Mouse (Mus musculus) central nervous system, embryonic 14 days (tissue): ENCODE results near the gene Cdh6. TPM values are rescaled to one million over a fixed set of nuclear protein-coding genes. Genes with fewer than 3 reads are reported as not detected.

ENCODE experiments used
- polyA plus RNA-seq: library from polyadenylated mRNA; depleted of rRNA; stranded (reverse); fragments of >200 nt; gene quantifications from 2 replicates; pipeline ENCODE4 v1.2.3, GENCODE M21; 2012; rRNA removed

Gene Cdh6
- 4.6 and 4.9 TPM in 2 replicates for polyA plus RNA-seq

DNA sequence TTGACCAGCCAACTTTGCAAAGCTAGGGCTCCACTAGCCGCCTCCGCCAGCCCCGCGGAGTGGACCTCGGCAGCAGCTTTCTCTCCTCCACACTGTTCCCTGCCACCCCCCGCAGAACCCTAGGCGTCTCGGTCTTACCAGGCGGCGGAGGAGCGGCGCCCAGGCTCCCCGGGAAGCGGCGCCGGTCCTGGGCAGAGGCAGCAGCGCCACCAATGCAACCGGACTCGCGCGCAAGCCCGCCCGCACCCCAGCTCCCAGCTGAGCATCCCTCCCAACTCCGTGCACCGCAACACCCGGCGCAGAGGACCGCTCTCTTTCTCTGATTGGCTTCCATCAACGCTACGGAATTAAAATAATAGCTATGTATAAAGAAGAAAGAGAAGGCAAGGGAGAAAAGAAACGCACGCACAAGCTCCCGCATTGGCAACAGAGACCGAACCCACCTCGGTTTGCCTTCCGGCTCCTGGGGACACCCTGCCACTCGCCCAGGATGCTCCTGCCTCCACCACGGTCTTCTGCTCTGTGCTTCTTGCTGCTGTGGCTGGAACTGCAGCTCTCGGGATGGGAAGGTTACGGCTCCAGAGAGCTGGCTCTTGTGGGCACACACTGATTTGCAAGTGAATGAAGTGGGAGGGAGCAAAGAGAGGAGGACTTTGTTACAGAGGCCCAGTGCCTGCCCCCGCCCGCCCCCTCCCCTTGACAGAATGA lies at the start of gene Cdh6:
Cdh6 (minus strand) TSS at position 605 of the 708 bp plus-strand sequence.

